Mouse (Mus musculus): ENCODE measurements around the gene Olfr403.

DNA sequence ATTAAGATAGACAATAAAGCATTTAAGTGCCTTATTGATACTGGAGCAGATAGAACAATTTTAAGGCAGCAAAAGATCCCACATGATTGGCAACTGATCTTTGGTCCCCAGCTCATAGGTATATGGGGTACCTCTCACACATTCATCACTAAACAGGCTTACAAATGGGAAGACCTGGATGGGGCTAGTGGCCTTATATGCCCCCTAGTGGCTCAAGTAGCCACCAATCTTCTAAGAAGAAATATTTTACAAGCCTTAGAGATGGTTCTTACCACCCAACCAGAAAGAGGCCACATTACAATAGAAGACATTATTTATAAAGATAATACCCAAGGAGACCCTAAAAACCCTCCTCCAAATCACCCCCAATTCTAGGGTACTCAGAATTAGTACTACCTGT lies 40.2 kb upstream of the Olfr403 start:
- TF ChIP-seq CTCF (IDR thresholded peaks at IDR 0.05; ENCODE audit: control insufficient read depth, insufficient read depth, low read length) (no peak), POLR2A (IDR thresholded peaks at IDR 0.05; ENCODE audit: borderline replicate concordance, control insufficient read depth, low read depth, low read length) (no peak)
